Mouse (Mus musculus) layer of hippocampus, adult 2 months (tissue): ENCODE measurements around the gene Manba. TPM values are rescaled to one million over a fixed set of nuclear protein-coding genes. Genes with fewer than 3 reads are reported as not detected.

Source experiments
- DNase-seq, 2 experiments: peaks; one replicate each; pipeline ENCODE4 v3.0.0; 2022; ENCODE audit warnings: low spot score in 2 of 2
- H3K27ac ChIP-seq: fragments of 200-600 bp; 2 replicates; pipeline ENCODE4 v1.8.1; 2022
- H3K4me3 ChIP-seq: fragments of 200-600 bp; 2 replicates; pipeline ENCODE4 v1.8.1; 2022; ENCODE audit warnings: mild to moderate bottlenecking
- CTCF ChIP-seq: fragments of 200-600 bp; conservative IDR thresholded peaks from 2 replicates; pipeline ENCODE4 v1.8.1; 2022; ENCODE audit warnings: antibody characterized with exemption, mild to moderate bottlenecking, moderate library complexity
- total RNA-seq, 2 experiments: library from RNA; stranded (reverse); gene quantifications; 2 replicates each; pipeline ENCODE4 v1.2.3; 2021

Manba gene
- total RNA-seq, 2 experiments from 2014 or later, result 8.3 to 9.7 TPM

DNA sequence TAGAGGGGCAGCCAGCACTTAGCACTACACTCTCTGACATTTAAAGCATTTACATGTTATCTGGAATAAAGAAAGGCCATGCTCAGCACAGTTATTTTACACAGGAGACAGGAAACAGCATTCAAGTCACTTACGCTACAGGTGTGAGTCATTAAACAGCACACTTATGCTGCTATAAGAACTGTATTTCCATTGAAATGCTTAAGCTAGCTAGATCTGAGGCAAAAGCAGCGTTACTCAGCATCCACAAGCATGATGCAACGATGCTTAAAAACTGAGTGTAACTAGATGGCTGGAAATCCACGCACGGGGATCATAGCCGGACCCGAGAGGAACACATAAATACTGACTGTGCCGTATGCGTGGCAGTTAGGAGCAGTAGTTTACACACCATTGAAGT is 121.6 kb downstream of the Manba start:
- DNase-seq, result no peak
- H3K4me3 ChIP-seq, result no peak overlapping the region
- no peak for TF ChIP-seq CTCF
- H3K27ac ChIP-seq, result peak overlapping the region; percentile 40; the same call in 1 of the 2 replicates

DNA sequence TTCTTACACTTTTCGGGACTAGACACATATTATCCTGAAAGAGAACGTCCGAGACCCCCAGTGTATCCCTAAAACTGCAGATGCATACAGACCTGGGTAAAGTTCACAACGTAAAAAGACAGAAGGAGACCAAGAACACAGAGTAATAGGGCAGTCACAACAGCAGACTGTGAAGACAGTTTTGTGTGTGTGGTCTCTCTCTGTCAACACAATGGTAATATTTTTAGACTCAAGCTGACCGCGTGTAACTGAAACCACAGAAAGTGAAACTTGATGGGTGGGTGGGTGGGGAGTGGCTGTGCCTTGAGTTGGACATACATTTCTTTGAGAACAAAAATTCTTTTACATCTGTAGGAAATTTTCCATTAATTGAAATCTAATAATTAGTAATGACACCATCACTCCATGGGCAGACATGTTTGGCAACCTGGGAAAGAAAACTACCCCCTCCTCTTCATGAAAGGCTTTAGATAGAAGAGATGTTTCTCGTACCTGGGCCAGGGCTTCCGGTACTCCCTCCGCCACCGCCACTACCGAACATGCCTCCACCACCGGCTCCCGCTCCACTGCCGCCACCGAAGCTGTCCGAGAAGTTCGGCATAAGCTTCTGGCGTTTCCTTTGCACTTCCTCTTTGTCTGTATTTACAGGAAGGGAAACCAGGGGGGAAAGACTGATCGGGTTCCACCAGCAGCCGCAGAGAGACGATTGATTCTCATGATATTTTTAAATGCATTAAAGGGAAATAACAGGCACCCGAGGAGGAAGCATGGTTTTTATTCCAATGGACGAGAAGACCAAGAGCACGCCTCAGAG is 122.5 kb downstream of the Manba start:
- peak overlapping the region; percentile 22; the same call in 1 of the 2 replicates for H3K4me3 ChIP-seq
- no peak for DNase-seq
- no peak for TF ChIP-seq CTCF
- H3K27ac ChIP-seq, result peak overlapping the region; percentile 40

DNA sequence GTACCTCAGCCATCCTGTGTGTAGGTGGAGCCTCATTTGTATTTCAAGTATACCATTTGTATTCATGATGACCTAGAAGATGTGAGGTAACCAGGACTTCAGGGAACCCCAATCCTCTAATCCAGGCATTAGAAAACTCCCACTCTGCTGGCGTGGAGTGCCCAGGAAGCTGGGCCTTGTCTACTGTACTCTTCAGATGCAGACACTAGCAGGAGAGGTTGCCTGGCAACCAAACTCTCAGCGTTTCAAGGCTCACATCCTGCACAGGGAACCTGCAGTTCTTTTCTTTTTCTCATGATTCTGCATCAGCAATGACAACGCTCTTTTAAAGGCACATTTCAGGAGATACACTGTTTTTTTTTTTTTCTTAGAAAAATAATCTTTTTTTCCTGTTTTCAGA is 124.8 kb downstream of the Manba start:
- DNase-seq, result peak; percentile 40 to 73
- H3K27ac ChIP-seq, result peak overlapping the region; percentile 78; the same call in 1 of the 2 replicates
- H3K4me3 ChIP-seq, result no peak overlapping the region
- no peak for TF ChIP-seq CTCF

DNA sequence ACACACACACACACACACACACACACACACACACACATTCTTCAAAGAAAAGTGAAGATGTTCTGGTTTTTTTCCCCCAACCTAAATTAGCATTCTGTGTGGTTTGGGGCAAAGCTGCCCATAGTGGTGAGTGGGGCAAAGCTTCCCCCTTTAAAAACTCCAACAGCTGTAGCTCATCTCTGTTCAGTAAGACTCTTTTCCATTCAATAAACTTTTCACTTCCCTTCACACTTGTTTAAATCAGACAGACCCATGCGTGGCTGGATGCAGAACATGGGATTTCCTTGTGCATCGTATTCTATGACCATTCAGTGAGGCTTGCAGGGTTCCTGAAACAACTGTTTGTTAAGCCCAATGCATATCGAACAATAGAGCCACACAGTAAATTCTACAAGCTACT is 129.0 kb downstream of the Manba start:
- no peak for TF ChIP-seq CTCF
- Histone ChIP-seq H3K4me3 (no peak overlapping the region), H3K27ac (no peak overlapping the region)
- no peak for DNase-seq

DNA sequence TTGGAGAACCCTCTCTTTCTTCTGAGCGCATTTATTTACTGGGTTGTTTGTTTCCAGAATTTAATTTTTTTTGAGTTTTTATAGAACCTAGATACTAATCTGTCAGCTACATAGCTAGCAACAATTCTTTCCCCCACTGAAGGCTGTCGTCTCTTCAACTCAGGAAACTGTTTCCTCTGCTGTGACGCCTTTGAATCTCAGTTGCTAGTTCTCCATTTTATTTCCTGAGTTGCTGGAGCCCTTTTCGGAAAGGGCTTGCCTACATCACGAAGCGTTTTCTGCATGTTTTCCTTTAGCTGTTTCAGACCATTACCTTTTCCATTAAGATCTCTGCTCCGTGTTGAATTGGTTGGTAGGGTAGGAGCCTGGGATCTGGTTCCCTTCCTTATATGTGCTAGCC is 131.3 kb downstream of the Manba start:
- Histone ChIP-seq H3K4me3 (no peak overlapping the region), H3K27ac (no peak overlapping the region)
- no peak for DNase-seq
- TF ChIP-seq CTCF, result no peak

Other genes with a start within 250 kb of the Manba start
- 1 to 10 TPM; 4.7 to 5.3 TPM for gene Bdh2, start 204.4 kb upstream of the Manba start, total RNA-seq
- 1 to 10 TPM; 2.9 to 3.2 TPM for gene Slc9b2, start 177.9 kb upstream of the Manba start, total RNA-seq
- gene Slc9b1, start 137.6 kb upstream of the Manba start, total RNA-seq, result not detected
- gene Cisd2, start 61.7 kb upstream of the Manba start, total RNA-seq, result 10 to 100 TPM; 34.4 to 35.1 TPM
- gene Ube2d3, start 47.5 kb upstream of the Manba start, total RNA-seq, result 100 to 1,000 TPM; 254 to 257 TPM
- gene Nfkb1, start 205.9 kb downstream of the Manba start, total RNA-seq, result 10 to 100 TPM; 23.0 to 27.9 TPM